12 mouse cellular contexts compared by ENCODE assay signal in genomic region chr6:5102741-5103140, GRCm38 (mm10).
DNase-seq lines count a peak whose midpoint lies in the region; ATAC-seq lines count a peak whose summit lies in the region.
"Had no signal": no experiment of that assay in that cellular context is flagged by ENCODE, and none has a peak within 500 bp of the region (broad histone marks: within the 10 kb centered on the region; RNA-seq: fewer than 3 reads in every experiment).

No protein-coding gene starts in this region.

- no peak for DNase-seq in heart, postnatal 36 days
- DNase-seq in MN1 (ENCODE audit: low spot score): peak; percentile 85
- DNase-seq in embryonic facial prominence, embryonic 14.5 days (ENCODE audit: low spot score): no peak
- no peak for DNase-seq in limb, embryonic 10.5 days (ENCODE audit: low spot score)
- DNase-seq in gastrocnemius, postnatal 36 days: no peak
- no peak for DNase-seq in layer of hippocampus, adult 18-20 months (ENCODE audit: low spot score in 2 of 2)
- DNase-seq: adrenal gland, postnatal 25 days; gastrocnemius, postnatal 10 days; liver, postnatal 0 days; thymus, postnatal 14 days had no signal

- H3K36me3 ChIP-seq in heart, embryonic 12.5 days: no peaks in the 10 kb centered on the region
- H3K36me3 ChIP-seq in embryonic facial prominence, embryonic 14.5 days (ENCODE audit: control insufficient read depth, insufficient read depth, low read length): no peaks in the 10 kb centered on the region
- H3K36me3 ChIP-seq in limb, embryonic 10.5 days: no peaks in the 10 kb centered on the region

- WGBS in heart, embryonic 12.5 days: 24% methylated on average over 2 of the region's 2 CpGs
- WGBS in embryonic facial prominence, embryonic 14.5 days: 10% methylated on average over 2 of the region's 2 CpGs
- 39% methylated on average over 2 of the region's 2 CpGs for WGBS in limb, embryonic 10.5 days

- no peak overlapping the region for H3K4me3 ChIP-seq in heart, embryonic 12.5 days
- H3K4me3 ChIP-seq in embryonic facial prominence, embryonic 14.5 days (ENCODE audit: low read depth, low read length): no peak overlapping the region
- no peak overlapping the region for H3K4me3 ChIP-seq in limb, embryonic 10.5 days
- H3K4me3 ChIP-seq: erythroblast, embryonic 14.5 days had no signal

- no peaks in the 10 kb centered on the region for H3K27me3 ChIP-seq in heart, embryonic 12.5 days (replicated peaks)
- no peaks in the 10 kb centered on the region for H3K27me3 ChIP-seq in embryonic facial prominence, embryonic 14.5 days (replicated peaks; ENCODE audit: control insufficient read depth, insufficient read depth, low read length)
- no peaks in the 10 kb centered on the region for H3K27me3 ChIP-seq in limb, embryonic 10.5 days (ENCODE audit: low read depth, poor library complexity, severe bottlenecking)

- ATAC-seq in heart, embryonic 12.5 days (ENCODE audit: insufficient number of reproducible peaks, low FRiP score): no peak
- peak; percentile 74 for ATAC-seq in embryonic facial prominence, embryonic 14.5 days (ENCODE audit: low read depth)
- ATAC-seq: liver, postnatal 0 days had no signal

- H3K9ac ChIP-seq in heart, embryonic 12.5 days: 0 out of 2 replicates have a peak overlapping the region, but pooled peaks have one; percentile 34
- no peak overlapping the region for H3K9ac ChIP-seq in embryonic facial prominence, embryonic 14.5 days (ENCODE audit: low read depth, low read length)
- H3K9ac ChIP-seq: liver, postnatal 0 days had no signal

- no peaks in the 10 kb centered on the region for H3K9me3 ChIP-seq in heart, embryonic 12.5 days (replicated peaks)
- no peaks in the 10 kb centered on the region for H3K9me3 ChIP-seq in embryonic facial prominence, embryonic 14.5 days (ENCODE audit: control insufficient read depth, low read length)
- no peaks in the 10 kb centered on the region for H3K9me3 ChIP-seq in limb, embryonic 10.5 days (replicated peaks)

- no peak overlapping the region for H3K4me2 ChIP-seq in heart, embryonic 12.5 days
- no peak overlapping the region for H3K4me2 ChIP-seq in embryonic facial prominence, embryonic 14.5 days (ENCODE audit: low read depth, low read length)

- intact Hi-C loops in heart, postnatal 36 days (cut with DNase I): loop anchor here (2.0 kb wide), 1 partner anchor 22 kb away; no protein-coding TSS in a partner anchor
- intact Hi-C loops in gastrocnemius, postnatal 36 days (cut with DNase I): loop anchor here (10.0 kb wide), 1 partner anchor 698 kb away; no protein-coding TSS in a partner anchor

- H3K27ac ChIP-seq in heart, embryonic 12.5 days (ENCODE audit: poor library complexity, severe bottlenecking): no peak overlapping the region
- no peak overlapping the region for H3K27ac ChIP-seq in embryonic facial prominence, embryonic 14.5 days (replicated peaks; ENCODE audit: low read depth, low read length)
- H3K27ac ChIP-seq in limb, embryonic 10.5 days: peak overlapping the region; percentile 80

- peaks cover 18% of the 10 kb centered on the region for H3K4me1 ChIP-seq in heart, embryonic 12.5 days (replicated peaks)
- peaks cover 4% of the 10 kb centered on the region; the same call in 1 of the 2 replicates for H3K4me1 ChIP-seq in embryonic facial prominence, embryonic 14.5 days (ENCODE audit: control insufficient read depth, insufficient read depth, low read length)
- H3K4me1 ChIP-seq in limb, embryonic 10.5 days: peaks cover 81% of the 10 kb centered on the region
